Mouse (Mus musculus): ENCODE results near the gene Cd2bp2.

DNA sequence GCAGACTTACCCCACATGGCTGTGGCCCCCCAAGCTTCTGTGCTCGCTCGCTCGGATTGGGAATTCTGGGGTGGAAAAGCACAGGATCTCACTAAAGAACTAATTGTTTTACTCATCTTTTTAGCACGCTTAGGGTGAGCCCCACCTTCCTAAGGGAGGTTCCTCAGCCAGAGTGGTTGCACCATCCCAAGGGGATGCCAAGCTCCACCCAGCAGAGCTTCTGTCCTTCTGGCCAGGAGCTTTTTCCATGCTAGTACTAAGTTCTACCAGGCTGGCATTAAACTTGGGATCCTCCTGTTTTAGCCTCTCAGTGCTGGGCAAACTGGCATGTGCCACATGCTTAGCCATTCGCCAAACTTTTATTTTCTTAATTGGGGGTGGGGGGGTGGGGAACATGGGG, 33.3 kb downstream of the Cd2bp2 start:
- no peak for TF ChIP-seq CTCF (conservative IDR thresholded peaks at IDR 0.05; ENCODE audit: insufficient read depth, insufficient read length, low read depth, low read length)
- TF ChIP-seq POLR2A (IDR thresholded peaks at IDR 0.05; ENCODE audit: low read depth, low read length): no peak

Data from kidney, adult 2 months (tissue).